Mouse (Mus musculus) CH12.LX (cell line): ENCODE measurements at regions not wholly inside any gene's neighbourhood (a gene's known extent, or its start where the extent isn't known, plus 50 kb on each side); places are given as distances from the start of the nearest gene placed in this dataset.

Experiments
- DNase-seq: peaks from one replicate; pipeline ENCODE4 v3.0.0-alpha.2; 2013; ENCODE audit errors: extremely low read depth
- H3K27ac ChIP-seq: 2 replicates; pipeline ENCODE4 v1.5.1; 2012; ENCODE audit warnings: low read depth, mild to moderate bottlenecking, control low read depth, moderate library complexity; ENCODE audit not compliant: insufficient read depth
- H3K27me3 ChIP-seq: replicated peaks from 2 replicates; pipeline ENCODE3; 2012; ENCODE audit warnings: inconsistent platforms
- H3K36me3 ChIP-seq, 2 experiments: replicated peaks in 1 of 2; 2 replicates each; pipeline versions ENCODE3 to v1.6.1; 2012; ENCODE audit warnings: inconsistent platforms in 1 of 2, low read length in 1 of 2, mild to moderate bottlenecking in 1 of 2, mixed read lengths in 1 of 2, moderate library complexity in 1 of 2; ENCODE audit not compliant: control insufficient read depth in 1 of 2, insufficient read depth in 1 of 2
- H3K4me1 ChIP-seq, 2 experiments: 2 replicates each; pipeline ENCODE4 v1.6.1; 2012; ENCODE audit warnings: inconsistent platforms in 1 of 2, moderate library complexity in 1 of 2; ENCODE audit not compliant: insufficient read depth in 2 of 2, control insufficient read depth in 1 of 2
- H3K4me2 ChIP-seq: 2 replicates; pipeline ENCODE4 v1.6.1; 2012; ENCODE audit warnings: low read depth, mild to moderate bottlenecking, control low read depth; ENCODE audit not compliant: poor library complexity, insufficient read depth, severe bottlenecking
- H3K4me3 ChIP-seq, 3 experiments: fragments of 150-350 bp in 1 of 3; sonication (generic) in 1 of 3; replicated peaks in 1 of 3; 2 replicates each; pipeline versions ENCODE3 to v1.5.1; 2011 to 2012; ENCODE audit warnings: low read depth in 2 of 3, low read length in 2 of 3, mild to moderate bottlenecking in 2 of 3, moderate library complexity in 2 of 3, control low read depth in 1 of 3, improper control_type of control experiment in 1 of 3, inconsistent platforms in 1 of 3, mixed read lengths in 1 of 3; ENCODE audit not compliant: poor library complexity in 1 of 3
- H3K79me2 ChIP-seq: replicated peaks from 2 replicates; pipeline ENCODE4 v1.6.1; 2012; ENCODE audit warnings: mild to moderate bottlenecking, moderate library complexity; ENCODE audit not compliant: control insufficient read depth, poor library complexity, insufficient read depth, severe bottlenecking; ENCODE audit errors: extremely low read depth
- H3K9ac ChIP-seq: 2 replicates; pipeline ENCODE4 v1.6.1; 2012; ENCODE audit warnings: low read depth, mild to moderate bottlenecking, control low read depth, moderate library complexity; ENCODE audit not compliant: insufficient read depth
- H3K9me3 ChIP-seq: replicated peaks from 2 replicates; pipeline ENCODE3; 2012; ENCODE audit warnings: low read length, inconsistent platforms, mixed read lengths
- CHD2 ChIP-seq: IDR thresholded peaks from 2 replicates; pipeline ENCODE4 v1.6.1; 2011; ENCODE audit warnings: low read length, improper control_type of control experiment
- CTCF ChIP-seq, 2 experiments: IDR thresholded peaks in 1 of 2; conservative IDR thresholded peaks in 1 of 2; 2 replicates each; pipeline ENCODE4 v1.5.1; 2011 to 2012; ENCODE audit warnings: low read depth in 2 of 2, low read length in 2 of 2, improper control_type of control experiment in 1 of 2, inconsistent platforms in 1 of 2, mild to moderate bottlenecking in 1 of 2, moderate library complexity in 1 of 2
- E2F4 ChIP-seq: IDR thresholded peaks from 2 replicates; pipeline ENCODE4 v1.6.1; 2011; ENCODE audit warnings: low read depth, low read length, improper control_type of control experiment; ENCODE audit not compliant: insufficient replicate concordance
- EP300 ChIP-seq: IDR thresholded peaks from 2 replicates; pipeline ENCODE4 v1.6.1; 2011; ENCODE audit warnings: low read length, improper control_type of control experiment
- IRF4 ChIP-seq: IDR thresholded peaks from 2 replicates; pipeline ENCODE4 v1.6.1; 2014; ENCODE audit warnings: low read depth, mild to moderate bottlenecking, inconsistent platforms, low read length, improper control_type of control experiment
- JUN ChIP-seq: IDR thresholded peaks from 2 replicates; pipeline ENCODE4 v1.6.1; 2011; ENCODE audit warnings: low read depth, mild to moderate bottlenecking, low read length, improper control_type of control experiment, moderate library complexity; ENCODE audit not compliant: insufficient read depth
- MAX ChIP-seq: IDR thresholded peaks from 2 replicates; pipeline ENCODE4 v1.6.1; 2011; ENCODE audit warnings: low read length, improper control_type of control experiment
- MAZ ChIP-seq: IDR thresholded peaks from 2 replicates; pipeline ENCODE4 v1.6.1; 2012; ENCODE audit warnings: low read depth, mild to moderate bottlenecking, inconsistent platforms, low read length, improper control_type of control experiment, moderate library complexity
- MXI1 ChIP-seq: IDR thresholded peaks from 2 replicates; pipeline ENCODE4 v1.6.1; 2011; ENCODE audit warnings: mild to moderate bottlenecking, low read depth, low read length, improper control_type of control experiment
- NRF1 ChIP-seq: IDR thresholded peaks from 2 replicates; pipeline ENCODE4 v1.6.1; 2014; ENCODE audit warnings: low read depth, mild to moderate bottlenecking, inconsistent platforms, low read length, improper control_type of control experiment, moderate library complexity
- RAD21 ChIP-seq: IDR thresholded peaks from 2 replicates; pipeline ENCODE4 v1.6.1; 2011; ENCODE audit warnings: low read depth, mild to moderate bottlenecking, low read length, improper control_type of control experiment, moderate library complexity
- RCOR1 ChIP-seq: conservative IDR thresholded peaks from 2 replicates; pipeline ENCODE4 v1.6.1; 2012; ENCODE audit warnings: low read depth, mild to moderate bottlenecking, inconsistent platforms, low read length, improper control_type of control experiment
- SIN3A ChIP-seq: IDR thresholded peaks from 2 replicates; pipeline ENCODE4 v1.6.1; 2012; ENCODE audit warnings: low read length, improper control_type of control experiment, inconsistent platforms
- TBP ChIP-seq: conservative IDR thresholded peaks from 2 replicates; pipeline ENCODE4 v1.6.1; 2011; ENCODE audit warnings: low read depth, low read length, improper control_type of control experiment
- TCF12 ChIP-seq: IDR thresholded peaks from 2 replicates; pipeline ENCODE4 v1.6.1; 2014; ENCODE audit warnings: low read depth, mild to moderate bottlenecking, inconsistent platforms, low read length, improper control_type of control experiment
- UBTF ChIP-seq: IDR thresholded peaks from 2 replicates; pipeline ENCODE4 v1.6.1; 2012; ENCODE audit warnings: low read depth, mild to moderate bottlenecking, inconsistent platforms, low read length, improper control_type of control experiment, moderate library complexity
- USF1 ChIP-seq: IDR thresholded peaks from 2 replicates; pipeline ENCODE4 v1.6.1; 2014; ENCODE audit warnings: low read depth, mild to moderate bottlenecking, inconsistent platforms, low read length, improper control_type of control experiment
- USF2 ChIP-seq: conservative IDR thresholded peaks from 2 replicates; pipeline ENCODE4 v1.6.1; 2011; ENCODE audit warnings: low read depth, low read length, improper control_type of control experiment
- ZMIZ1 ChIP-seq: IDR thresholded peaks from 2 replicates; pipeline ENCODE4 v1.6.1; 2012; ENCODE audit warnings: low read depth, mild to moderate bottlenecking, inconsistent platforms, low read length, improper control_type of control experiment
- ZNF384 ChIP-seq: IDR thresholded peaks from 2 replicates; pipeline ENCODE4 v1.6.1; 2012; ENCODE audit warnings: low read depth, low read length, improper control_type of control experiment, inconsistent platforms
- dilution Hi-C: fragments of 300-500 bp; cut with MboI; formaldehyde crosslinking; loops from 2 replicates; pipeline ENCODE4 v1.14.3; 2020; ENCODE audit warnings: low sequenced_read_pairs; ENCODE audit not compliant: extremely low pct_unique_long_range_greater_than_20kb, extremely low pct_ligation_motif_present
- in situ Hi-C: fragments of 300-500 bp; cut with MboI; formaldehyde crosslinking; loops from 3 replicates; pipeline ENCODE4 v1.14.3; 2019; ENCODE audit warnings: low sequenced_read_pairs, low pct_ligation_motif_present, low pct_unique_long_range_greater_than_20kb, mixed read lengths

DNA sequence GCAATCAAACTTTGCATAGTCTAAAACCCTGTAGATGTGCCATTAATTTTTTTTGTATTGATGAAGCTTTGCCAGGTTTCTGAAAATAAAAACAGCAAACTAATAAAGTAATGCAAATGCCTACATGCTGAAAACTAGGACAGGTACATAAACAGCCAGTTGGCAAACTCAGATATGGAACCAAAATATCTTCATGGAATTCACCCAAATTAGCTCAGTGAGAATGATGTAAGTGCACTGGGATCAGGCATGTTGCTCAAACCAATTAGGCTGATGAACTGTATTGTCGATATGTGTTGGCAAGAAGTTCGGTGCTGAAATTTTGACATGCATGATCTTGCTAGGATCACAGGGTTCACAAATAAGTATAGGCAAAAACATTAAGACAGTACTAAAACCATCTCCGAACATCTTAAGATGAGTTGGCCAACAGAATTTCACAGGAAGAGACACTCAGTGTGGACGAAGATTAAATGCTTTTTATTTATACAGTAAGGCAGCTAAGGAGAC, 95.3 kb upstream of the Rgma start:
- in situ Hi-C loops: no loop called here
- TF ChIP-seq IRF4: no peak
- no peak for TF ChIP-seq ZNF384
- no peak for TF ChIP-seq ZMIZ1
- TF ChIP-seq JUN: no peak
- TF ChIP-seq E2F4: no peak
- no peak for TF ChIP-seq TBP
- TF ChIP-seq MAZ: no peak
- TF ChIP-seq UBTF: no peak
- TF ChIP-seq, all 38 proteins: peak for 0
- no peaks in the 10 kb centered on the region for H3K4me1 ChIP-seq
- no peaks in the 10 kb centered on the region for H3K27me3 ChIP-seq
- H3K36me3 ChIP-seq: no peaks in the 10 kb centered on the region
- DNase-seq: no peak
- dilution Hi-C loops: no loop called here
- H3K4me2 ChIP-seq: no peak overlapping the region
- no peak overlapping the region for H3K4me3 ChIP-seq
- no peaks in the 10 kb centered on the region for H3K9me3 ChIP-seq
- no peak overlapping the region for H3K9ac ChIP-seq
- no peaks in the 10 kb centered on the region for H3K79me2 ChIP-seq
- no peak overlapping the region for H3K27ac ChIP-seq

DNA sequence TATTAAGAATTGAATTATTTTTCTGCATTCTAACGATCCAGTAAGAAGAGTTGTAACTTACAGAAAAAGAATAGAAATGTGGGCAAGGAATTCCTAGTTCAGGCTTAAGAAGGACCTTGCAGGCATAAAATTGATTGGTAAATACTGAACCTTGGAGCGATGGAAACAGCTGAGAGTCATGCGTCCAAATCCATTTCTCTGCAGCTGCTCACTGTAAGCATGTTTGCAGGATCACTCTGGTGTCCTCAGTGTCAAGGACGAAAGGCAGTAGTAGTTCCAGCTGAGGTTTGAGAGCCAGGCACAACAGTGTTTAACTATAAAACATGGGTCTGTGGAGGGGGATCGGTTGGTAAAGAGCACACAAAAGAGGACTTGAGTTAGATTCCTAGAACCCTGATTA, 89.1 kb upstream of the Rgma start:
- no peaks in the 10 kb centered on the region for H3K9me3 ChIP-seq
- no peak for DNase-seq
- no peaks in the 10 kb centered on the region for H3K36me3 ChIP-seq
- no peak for TF ChIP-seq MAZ
- no peak for TF ChIP-seq MXI1
- no peak for TF ChIP-seq NRF1
- no peak for TF ChIP-seq SIN3A
- no peak for TF ChIP-seq RCOR1
- TF ChIP-seq RAD21: no peak
- no peak for TF ChIP-seq JUN
- no peak for TF ChIP-seq TCF12
- TF ChIP-seq EP300: no peak
- TF ChIP-seq USF2: no peak
- TF ChIP-seq MAX: no peak
- no peak for TF ChIP-seq IRF4
- TF ChIP-seq USF1: no peak
- no peak for TF ChIP-seq CHD2
- TF ChIP-seq CTCF (conservative IDR thresholded peaks at IDR 0.05 in 1 of 2, IDR thresholded peaks at IDR 0.05 in 1 of 2; ENCODE audit: low read depth in 2 of 2, low read length in 2 of 2): no peak
- no peak overlapping the region for H3K4me2 ChIP-seq
- H3K4me1 ChIP-seq: no peaks in the 10 kb centered on the region
- dilution Hi-C loops (no loop called here), in situ Hi-C loops (no loop called here)
- no peaks in the 10 kb centered on the region for H3K79me2 ChIP-seq
- no peak overlapping the region for H3K27ac ChIP-seq
- H3K27me3 ChIP-seq: peaks cover 2% of the 10 kb centered on the region
- H3K4me3 ChIP-seq: no peak overlapping the region
- H3K9ac ChIP-seq: no peak overlapping the region
